Mouse (Mus musculus) neutrophil, adult 5-6 weeks (primary cell): ENCODE measurements around the gene Catsperd. TPM values are rescaled to one million over a fixed set of nuclear protein-coding genes. Genes with fewer than 3 reads are reported as not detected.

Source experiments
- ATAC-seq: fragments of 151-379, 151-347 bp; 2 replicates; pipeline ENCODE4 v1.8.0; 2017; ENCODE audit warnings: mild to moderate bottlenecking, moderate TSS enrichment; ENCODE audit not compliant: insufficient number of reproducible peaks, poor library complexity, low FRiP score, severe bottlenecking; ENCODE audit errors: extremely low read depth
- total RNA-seq: library from RNA; stranded (forward); fragments of 200-1000 nt; gene quantifications from 2 replicates; pipeline ENCODE4 v1.2.3, GENCODE M21; 2017

Gene Catsperd
- total RNA-seq, 1 experiment from 2014 or later = not detected

GRCm38 (mm10) chr17:56651801-56652200, 23.9 kb downstream of the Catsperd start:
- ATAC-seq = no peak

GRCm38 (mm10) chr17:56654771-56655170, 26.8 kb downstream of the Catsperd start:
- no peak for ATAC-seq

- ATAC-seq = no peak
These were observed 27.4 kb downstream of the Catsperd start for GRCm38 (mm10) chr17:56655311-56655710.

GRCm38 (mm10) chr17:56656171-56656570, 28.2 kb downstream of the Catsperd start:
- no peak for ATAC-seq

GRCm38 (mm10) chr17:56663659-56664058, 35.7 kb downstream of the Catsperd start:
- no peak for ATAC-seq

- no peak for ATAC-seq
These were observed 36.4 kb downstream of the Catsperd start for GRCm38 (mm10) chr17:56664333-56664732.

- ATAC-seq = no peak
These were observed 38.4 kb downstream of the Catsperd start for GRCm38 (mm10) chr17:56666384-56666783.

- ATAC-seq = no peak
These were observed 39.6 kb downstream of the Catsperd start for GRCm38 (mm10) chr17:56667591-56667990.

- ATAC-seq = peak; percentile 53; the same call in 1 of the 2 replicates
These were observed 40.6 kb downstream of the Catsperd start for GRCm38 (mm10) chr17:56668384-56669144.

GRCm38 (mm10) chr17:56669766-56670165, 41.8 kb downstream of the Catsperd start:
- ATAC-seq = no peak

- ATAC-seq = peak; percentile 90
These were observed 45.2 kb downstream of the Catsperd start, which contains the start of gene Ranbp3 for GRCm38 (mm10) chr17:56672941-56673646. Gene Ranbp3, plus strand, starts transcription at chr17:56673294.

- ATAC-seq = no peak
These were observed 45.9 kb downstream of the Catsperd start for GRCm38 (mm10) chr17:56673647-56674416.

GRCm38 (mm10) chr17:56681791-56682190, 53.8 kb downstream of the Catsperd start:
- ATAC-seq = no peak

GRCm38 (mm10) chr17:56682880-56683279, 54.9 kb downstream of the Catsperd start:
- no peak for ATAC-seq

GRCm38 (mm10) chr17:56683546-56684140, 55.7 kb downstream of the Catsperd start:
- ATAC-seq = no peak

- no peak for ATAC-seq
These were observed 56.7 kb downstream of the Catsperd start for GRCm38 (mm10) chr17:56684649-56685048.

- no peak for ATAC-seq
These were observed 58.9 kb downstream of the Catsperd start for GRCm38 (mm10) chr17:56686801-56687200.

GRCm38 (mm10) chr17:56688045-56688444, 60.1 kb downstream of the Catsperd start:
- ATAC-seq = no peak

- ATAC-seq = no peak
These were observed 60.7 kb downstream of the Catsperd start for GRCm38 (mm10) chr17:56688689-56689088.
